In the genomic region with DNA sequence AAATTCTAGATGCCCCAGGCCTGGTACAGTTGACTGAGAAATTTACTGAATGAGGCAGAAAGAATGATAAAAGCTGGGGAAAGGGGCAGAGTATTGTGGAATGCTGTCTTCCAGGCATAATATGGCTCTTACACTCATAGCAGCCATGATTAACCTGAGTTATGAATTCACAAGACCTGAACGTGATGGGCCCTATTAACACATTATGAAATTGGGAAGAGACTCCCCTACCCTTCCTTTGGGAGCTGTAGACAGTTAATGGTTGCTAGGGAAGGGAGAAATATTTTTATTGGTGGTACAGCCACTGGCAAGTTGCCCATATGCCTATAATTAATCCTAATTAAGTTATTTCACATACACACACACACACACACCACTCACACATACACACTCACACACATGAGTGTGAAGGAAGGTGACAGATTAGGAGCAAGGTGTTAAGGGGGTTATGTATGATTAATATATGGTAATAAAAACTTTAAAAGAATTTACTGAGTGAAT, we compare ENCODE assay signal across 24 mouse cellular contexts. TPM values are rescaled to one million over a fixed set of nuclear protein-coding genes. Genes with fewer than 3 reads are reported as not detected.
DNase-seq lines count a peak whose midpoint lies in the region; ATAC-seq and TF ChIP-seq lines count a peak whose summit lies in the region.
"Had no signal": no experiment of that assay in that cellular context is flagged by ENCODE, and none has a peak within 500 bp of the region (broad histone marks: within the 10 kb centered on the region; RNA-seq: fewer than 3 reads in every experiment).

No protein-coding gene starts in this region.

- H3K4me3 ChIP-seq in forebrain, embryonic 14.5 days (ENCODE audit: low read depth, low read length), result no peak overlapping the region
- no peak overlapping the region for H3K4me3 ChIP-seq in forebrain, embryonic 11.5 days (ENCODE audit: low read depth, low read length)
- H3K4me3 ChIP-seq in hindbrain, embryonic 15.5 days, result no peak overlapping the region
- H3K4me3 ChIP-seq in hindbrain, embryonic 10.5 days, result no peak overlapping the region
- H3K4me3 ChIP-seq in midbrain, postnatal 0 days (ENCODE audit: low read depth, low read length), result no peak overlapping the region
- no peak overlapping the region for H3K4me3 ChIP-seq in midbrain, embryonic 13.5 days (replicated peaks)
- H3K4me3 ChIP-seq: embryonic facial prominence, embryonic 12.5 days; heart, adult 2 months; heart, embryonic 15.5 days had no signal

- WGBS in forebrain, embryonic 14.5 days, result 35% methylated on average over 1 of the region's 1 CpGs
- 52% methylated on average over 1 of the region's 1 CpGs for WGBS in forebrain, embryonic 11.5 days
- 38% methylated on average over 1 of the region's 1 CpGs for WGBS in hindbrain, embryonic 15.5 days
- 83% methylated on average over 1 of the region's 1 CpGs for WGBS in hindbrain, embryonic 10.5 days
- 69% methylated on average over 1 of the region's 1 CpGs for WGBS in midbrain, postnatal 0 days
- 78% methylated on average over 1 of the region's 1 CpGs for WGBS in midbrain, embryonic 13.5 days

- H3K9ac ChIP-seq in forebrain, embryonic 14.5 days (ENCODE audit: low read length), result no peak overlapping the region
- no peak overlapping the region for H3K9ac ChIP-seq in forebrain, embryonic 11.5 days (ENCODE audit: low read length)
- H3K9ac ChIP-seq in hindbrain, embryonic 15.5 days, result no peak overlapping the region
- no peak overlapping the region for H3K9ac ChIP-seq in midbrain, postnatal 0 days (replicated peaks; ENCODE audit: low read length, poor library complexity, severe bottlenecking)
- H3K9ac ChIP-seq in midbrain, embryonic 13.5 days (replicated peaks), result no peak overlapping the region
- H3K9ac ChIP-seq: embryonic facial prominence, embryonic 12.5 days; forebrain, postnatal 0 days; heart, embryonic 15.5 days had no signal

- no peak overlapping the region for H3K4me2 ChIP-seq in forebrain, embryonic 14.5 days (ENCODE audit: low read length)
- no peak overlapping the region for H3K4me2 ChIP-seq in forebrain, embryonic 11.5 days (ENCODE audit: low read depth, low read length, severe bottlenecking)
- no peak overlapping the region for H3K4me2 ChIP-seq in hindbrain, embryonic 15.5 days
- H3K4me2 ChIP-seq in midbrain, postnatal 0 days (ENCODE audit: low read depth, low read length, poor library complexity, severe bottlenecking), result no peak overlapping the region
- H3K4me2 ChIP-seq in midbrain, embryonic 13.5 days (replicated peaks), result no peak overlapping the region
- H3K4me2 ChIP-seq: embryonic facial prominence, embryonic 12.5 days; heart, embryonic 11.5 days; heart, embryonic 15.5 days had no signal

- H3K36me3 ChIP-seq in forebrain, embryonic 14.5 days (ENCODE audit: control insufficient read depth, insufficient read depth, low read length), result no peaks in the 10 kb centered on the region
- no peaks in the 10 kb centered on the region for H3K36me3 ChIP-seq in forebrain, embryonic 11.5 days (ENCODE audit: control insufficient read depth, insufficient read depth, low read length)
- H3K36me3 ChIP-seq in hindbrain, embryonic 15.5 days, result no peaks in the 10 kb centered on the region
- no peaks in the 10 kb centered on the region for H3K36me3 ChIP-seq in hindbrain, embryonic 10.5 days
- no peaks in the 10 kb centered on the region for H3K36me3 ChIP-seq in midbrain, postnatal 0 days (ENCODE audit: insufficient read depth, low read length)
- no peaks in the 10 kb centered on the region for H3K36me3 ChIP-seq in midbrain, embryonic 13.5 days
- H3K36me3 ChIP-seq: embryonic facial prominence, embryonic 12.5 days; G1E; heart, embryonic 15.5 days had no signal

- H3K27me3 ChIP-seq in forebrain, embryonic 14.5 days (replicated peaks; ENCODE audit: control insufficient read depth, insufficient read depth, low read length), result no peaks in the 10 kb centered on the region
- no peaks in the 10 kb centered on the region for H3K27me3 ChIP-seq in forebrain, embryonic 11.5 days (ENCODE audit: control insufficient read depth, insufficient read depth, low read length)
- no peaks in the 10 kb centered on the region for H3K27me3 ChIP-seq in hindbrain, embryonic 15.5 days
- no peaks in the 10 kb centered on the region for H3K27me3 ChIP-seq in hindbrain, embryonic 10.5 days (ENCODE audit: insufficient read depth, poor library complexity, severe bottlenecking)
- no peaks in the 10 kb centered on the region for H3K27me3 ChIP-seq in midbrain, postnatal 0 days (ENCODE audit: insufficient read depth, low read length)
- no peaks in the 10 kb centered on the region for H3K27me3 ChIP-seq in midbrain, embryonic 13.5 days
- H3K27me3 ChIP-seq: embryonic facial prominence, embryonic 12.5 days; heart, embryonic 15.5 days had no signal

- ATAC-seq in forebrain, embryonic 14.5 days, result peak; percentile 23; the same call in 1 of the 2 replicates
- ATAC-seq in forebrain, embryonic 11.5 days (replicated peaks; ENCODE audit: low FRiP score), result no peak
- no peak for ATAC-seq in hindbrain, embryonic 15.5 days (ENCODE audit: low FRiP score, low read depth)
- ATAC-seq in midbrain, postnatal 0 days (ENCODE audit: low FRiP score), result no peak
- no peak for ATAC-seq in midbrain, embryonic 13.5 days
- ATAC-seq: CD4-positive, CD25-positive, alpha-beta regulatory T cell, adult 4 months; forebrain, postnatal 0 days; intestine, embryonic 16.5 days had no signal

- no peaks in the 10 kb centered on the region for H3K9me3 ChIP-seq in forebrain, embryonic 14.5 days (replicated peaks; ENCODE audit: control insufficient read depth, low read length)
- H3K9me3 ChIP-seq in forebrain, embryonic 11.5 days (ENCODE audit: control insufficient read depth, low read length), result no peaks in the 10 kb centered on the region
- H3K9me3 ChIP-seq in hindbrain, embryonic 15.5 days, result no peaks in the 10 kb centered on the region
- H3K9me3 ChIP-seq in hindbrain, embryonic 10.5 days, result no peaks in the 10 kb centered on the region
- H3K9me3 ChIP-seq in midbrain, postnatal 0 days (ENCODE audit: low read length), result no peaks in the 10 kb centered on the region
- H3K9me3 ChIP-seq in midbrain, embryonic 13.5 days, result no peaks in the 10 kb centered on the region
- H3K9me3 ChIP-seq: embryonic facial prominence, embryonic 12.5 days; G1E; heart, embryonic 15.5 days had no signal

- no peak for TF ChIP-seq CTCF in midbrain, postnatal 0 days (IDR thresholded peaks at IDR 0.05)

- DNase-seq in forebrain, embryonic 14.5 days (ENCODE audit: low spot score), result peak; percentile 52
- DNase-seq in forebrain, embryonic 11.5 days (ENCODE audit: low spot score), result no peak
- DNase-seq in hindbrain, embryonic 10.5 days (ENCODE audit: low spot score), result no peak
- peak; percentile 8 for DNase-seq in midbrain, postnatal 0 days (ENCODE audit: low spot score)
- DNase-seq in adrenal gland, postnatal 36 days, result no peak
- DNase-seq: adrenal gland, adult 8-10 months; B cell, adult 2 months; cerebellum, adult 11-12 months; cerebellum, adult 9-10 months; cerebellum, postnatal 25 days; forebrain, postnatal 0 days; gastrocnemius, postnatal 14 days; heart, adult 2 months; heart, postnatal 14 days had no signal

- no peak overlapping the region for H3K27ac ChIP-seq in forebrain, embryonic 14.5 days (ENCODE audit: low read depth, low read length)
- no peak overlapping the region for H3K27ac ChIP-seq in forebrain, embryonic 11.5 days (ENCODE audit: low read depth, low read length)
- 0 out of 2 replicates have a peak overlapping the region, but pooled peaks have one; percentile 28 for H3K27ac ChIP-seq in hindbrain, embryonic 15.5 days (replicated peaks)
- H3K27ac ChIP-seq in hindbrain, embryonic 10.5 days, result no peak overlapping the region
- no peak overlapping the region for H3K27ac ChIP-seq in midbrain, postnatal 0 days (ENCODE audit: low read depth, low read length)
- H3K27ac ChIP-seq in midbrain, embryonic 13.5 days, result no peak overlapping the region
- H3K27ac ChIP-seq: heart, adult 2 months; heart, embryonic 15.5 days had no signal

- peaks cover 15% of the 10 kb centered on the region for H3K4me1 ChIP-seq in forebrain, embryonic 14.5 days (ENCODE audit: control insufficient read depth, insufficient read depth, low read length)
- H3K4me1 ChIP-seq in forebrain, embryonic 11.5 days (replicated peaks; ENCODE audit: control insufficient read depth, insufficient read depth, low read length), result no peaks in the 10 kb centered on the region
- H3K4me1 ChIP-seq in hindbrain, embryonic 15.5 days (replicated peaks), result peaks cover 15% of the 10 kb centered on the region; the same call in 1 of the 2 replicates
- no peaks in the 10 kb centered on the region; the same call in 1 of the 2 replicates for H3K4me1 ChIP-seq in hindbrain, embryonic 10.5 days (replicated peaks)
- no peaks in the 10 kb centered on the region for H3K4me1 ChIP-seq in midbrain, postnatal 0 days (ENCODE audit: insufficient read depth, low read length)
- no peaks in the 10 kb centered on the region for H3K4me1 ChIP-seq in midbrain, embryonic 13.5 days (replicated peaks)
- H3K4me1 ChIP-seq: heart, embryonic 15.5 days had no signal

RNA-seq across cellular contexts. Expression of a gene that starts 22.5 kb away (rescaled TPM):
- 7.6 and 9.5 TPM in 2 replicates for polyA plus RNA-seq in forebrain, embryonic 14.5 days (2014; fragmentation: Nextera tagmentation; extraction: Ambion mirVana)
- polyA plus RNA-seq in forebrain, embryonic 11.5 days (2014; fragmentation: Nextera tagmentation; extraction: Ambion mirVana), result 4.6 TPM in 2 replicates
- polyA plus RNA-seq in hindbrain, embryonic 15.5 days (2015; fragmentation: Nextera tagmentation; extraction: Ambion mirVana), result 16.7 and 18.0 TPM in 2 replicates
- 3.4 and 3.7 TPM in 2 replicates for polyA plus RNA-seq in hindbrain, embryonic 10.5 days (2016; fragmentation: Nextera tagmentation; extraction: Ambion mirVana)
- total RNA-seq in midbrain, postnatal 0 days (2014; rRNA removed), result 14.8 and 15.4 TPM in 2 replicates
- polyA plus RNA-seq in midbrain, postnatal 0 days (2015; fragmentation: Nextera tagmentation; extraction: Ambion mirVana), result 15.3 and 16.5 TPM in 2 replicates
- 3.6 and 3.9 TPM in 2 replicates for polyA plus RNA-seq in midbrain, embryonic 13.5 days (2015; fragmentation: Nextera tagmentation; extraction: Ambion mirVana)
- total RNA-seq in adrenal gland, postnatal 36 days (2021), result under 1 TPM; 0.36 to 0.92 TPM
- total RNA-seq: gastrocnemius, adult 18-20 months; gastrocnemius, postnatal 14 days had no signal
- polyA plus RNA-seq: G1E had no signal

RNA-seq across cellular contexts. Expression of a gene that starts 56.1 kb away (rescaled TPM):
- 0.99 and 2.0 TPM in 2 replicates for polyA plus RNA-seq in forebrain, embryonic 14.5 days (2014; fragmentation: Nextera tagmentation; extraction: Ambion mirVana)
- polyA plus RNA-seq in forebrain, embryonic 11.5 days (2014; fragmentation: Nextera tagmentation; extraction: Ambion mirVana), result not detected in 2 replicates
- polyA plus RNA-seq in hindbrain, embryonic 15.5 days (2015; fragmentation: Nextera tagmentation; extraction: Ambion mirVana), result 0.14 and 0.20 TPM in 2 replicates
- not detected in 2 replicates for polyA plus RNA-seq in hindbrain, embryonic 10.5 days (2016; fragmentation: Nextera tagmentation; extraction: Ambion mirVana)
- total RNA-seq in midbrain, postnatal 0 days (2014; rRNA removed), result not detected in 2 replicates
- 0.15 TPM in 1 of 2 replicates, not detected in the other for polyA plus RNA-seq in midbrain, postnatal 0 days (2015; fragmentation: Nextera tagmentation; extraction: Ambion mirVana)
- 0.16 TPM in 1 of 2 replicates, not detected in the other for polyA plus RNA-seq in midbrain, embryonic 13.5 days (2015; fragmentation: Nextera tagmentation; extraction: Ambion mirVana)
- not detected for total RNA-seq in adrenal gland, postnatal 36 days (2021)
- total RNA-seq: adrenal gland, adult 8-10 months; forebrain, postnatal 0 days; G1E; hematopoietic stem cell, adult 5-6 weeks had no signal
- polyA plus RNA-seq: CD4-positive, CD25-positive, alpha-beta regulatory T cell, adult 4 months; G1E had no signal

Comparison
In these comparisons a context has a peak if more than half of its experiments do, and no peak if none do; other contexts are left out.
1. DNase-seq: peak in forebrain, embryonic 14.5 days (single experiment) and midbrain, postnatal 0 days (single experiment); none in forebrain, embryonic 11.5 days (single experiment), hindbrain, embryonic 10.5 days (single experiment) and adrenal gland, postnatal 36 days (0 of 2).